Mouse (Mus musculus) erythroblast, adult 5-6 weeks (primary cell): Measurements from ENCODE around the gene Pbld2. TPM values are rescaled to one million over a fixed set of nuclear protein-coding genes. Genes with fewer than 3 reads are reported as not detected.

ENCODE experiments used
- ATAC-seq: replicated peaks from 2 replicates; pipeline ENCODE4 v1.8.0; 2016; ENCODE audit warnings: moderate number of reproducible peaks, mild to moderate bottlenecking, moderate TSS enrichment, inconsistent platforms; ENCODE audit not compliant: poor library complexity, low FRiP score, severe bottlenecking
- total RNA-seq, 2 experiments: library from RNA; stranded (forward) in 1 of 2; stranded (reverse) in 1 of 2; fragments of 150-400 nt in 1 of 2; fragments of 200-764, 138-1000 nt in 1 of 2; gene quantifications; 2 replicates each; pipeline versions ENCODE4 v1.2.3 to v1.2.4; 2015 to 2017; ENCODE audit warnings: low replicate concordance in 2 of 2

Pbld2 gene
- total RNA-seq (2015; ENCODE audit: low replicate concordance) (not detected in 2 replicates), total RNA-seq (2017; ENCODE audit: low replicate concordance) (not detected in 2 replicates)

DNA sequence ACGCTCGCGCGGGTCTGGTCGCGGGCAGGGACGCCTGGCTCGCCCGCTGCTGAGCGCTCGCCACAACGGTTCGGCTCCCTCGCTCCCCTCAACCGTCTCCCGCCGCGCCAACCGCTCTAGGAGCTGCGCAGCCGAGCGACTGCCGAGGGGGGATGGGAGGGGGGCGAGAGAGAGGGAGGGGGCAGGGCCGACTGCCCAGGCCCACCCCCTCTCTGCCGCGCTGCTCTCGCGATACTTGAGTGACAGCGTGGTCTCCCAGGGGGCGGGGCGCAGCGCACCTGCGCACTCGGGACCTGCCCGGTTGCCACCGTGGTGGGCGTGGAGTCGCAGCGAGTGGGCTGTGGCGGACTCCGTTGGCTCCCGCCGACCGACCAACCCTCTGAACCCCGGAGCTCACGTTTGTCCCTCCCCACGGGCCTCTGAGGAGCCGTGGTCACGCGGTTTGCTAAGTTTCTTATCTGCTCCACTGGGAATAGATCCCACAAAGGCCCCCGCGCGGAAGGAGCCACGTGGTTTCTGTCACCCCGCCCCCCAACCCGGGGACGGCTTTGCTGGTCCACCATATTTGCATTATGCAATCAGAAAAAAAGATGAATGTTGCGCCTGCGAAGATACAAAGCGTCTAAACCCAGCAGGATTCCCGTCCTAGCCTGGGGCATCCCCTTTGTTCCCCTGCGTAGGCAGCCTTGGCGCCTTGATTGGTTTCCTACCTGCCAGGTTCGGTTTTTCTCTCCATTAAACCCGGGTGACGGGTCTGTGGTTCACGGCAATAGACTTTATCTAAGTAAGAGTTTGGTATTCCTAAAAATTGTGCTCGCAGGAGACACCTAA lies at the start of gene Pbld2, which contains the start of gene Hnrnph3:
Gene Pbld2, plus strand, starts transcription at position 567 of the 831 bp plus-strand sequence.
Gene Hnrnph3, minus strand, starts transcription at position 469 of the 831 bp plus-strand sequence.
- ATAC-seq = peak; percentile 93

DNA sequence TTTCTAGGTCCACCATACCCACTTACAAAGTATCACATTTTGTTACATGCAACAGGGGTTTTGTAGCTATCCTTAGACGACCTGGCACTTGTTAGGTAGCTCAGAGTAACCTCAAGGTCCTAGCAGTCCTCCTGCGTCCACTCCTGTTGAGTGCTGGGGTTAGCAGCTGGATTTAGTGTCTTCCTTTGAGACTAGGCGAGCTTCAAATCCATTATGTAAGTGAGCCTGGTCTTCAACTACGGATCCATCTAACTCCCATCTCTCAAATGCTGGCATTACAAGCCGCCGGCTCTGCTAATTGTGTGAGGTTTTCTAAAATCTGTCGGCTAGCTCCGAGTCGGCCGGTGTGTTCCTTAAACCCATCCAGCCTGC lies 44.5 kb upstream of the Pbld2 start:
- ATAC-seq = no peak

DNA sequence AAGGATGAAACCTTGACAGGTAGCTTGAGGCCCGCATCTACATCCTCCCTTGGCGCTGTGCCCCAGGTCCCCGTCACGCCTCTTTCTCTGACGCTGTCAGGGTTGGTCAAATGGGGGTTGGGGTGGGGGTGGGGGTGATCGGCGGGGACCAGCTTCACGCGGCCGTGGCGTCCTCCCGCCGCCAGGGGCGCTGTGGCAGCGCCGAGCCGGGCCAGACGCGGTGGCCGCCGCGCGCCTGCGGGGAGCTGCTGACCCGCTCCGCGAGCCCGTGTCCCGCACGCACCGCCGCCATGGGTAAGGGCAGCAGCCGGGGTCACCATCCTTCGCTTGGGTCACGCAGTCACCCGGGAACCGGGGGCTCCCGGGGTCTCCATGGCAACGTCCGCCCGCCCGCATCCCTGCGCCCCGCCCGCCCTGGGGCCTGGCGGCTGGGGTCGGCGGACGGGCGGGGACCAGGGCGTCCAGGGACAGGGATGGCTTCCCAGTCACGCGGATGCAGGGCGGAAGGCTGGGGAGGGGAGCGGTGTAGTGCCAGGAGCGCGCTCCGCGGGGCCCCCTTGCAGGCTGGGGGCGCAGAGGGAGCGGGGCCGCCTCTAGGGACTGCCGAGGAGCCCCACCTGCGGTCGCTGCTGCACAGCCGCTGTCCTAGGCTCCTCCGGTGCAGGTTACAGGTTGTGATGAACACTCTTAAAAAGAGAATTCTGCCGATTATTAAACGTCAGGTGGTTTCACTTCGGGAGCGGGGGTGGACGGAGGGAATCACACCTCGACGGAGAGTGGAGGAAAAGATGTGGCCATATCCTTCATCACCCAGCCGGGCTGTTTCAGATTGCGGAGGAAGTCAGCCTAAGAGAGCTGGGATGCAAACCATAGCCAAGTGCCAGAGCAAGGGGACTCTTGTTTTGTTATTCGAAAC lies 43.8 kb upstream of the Pbld2 start, which contains the start of gene Rufy2:
Gene Rufy2, plus strand, starts transcription at position 185 of the 916 bp plus-strand sequence.
- peak; percentile 66 for ATAC-seq

DNA sequence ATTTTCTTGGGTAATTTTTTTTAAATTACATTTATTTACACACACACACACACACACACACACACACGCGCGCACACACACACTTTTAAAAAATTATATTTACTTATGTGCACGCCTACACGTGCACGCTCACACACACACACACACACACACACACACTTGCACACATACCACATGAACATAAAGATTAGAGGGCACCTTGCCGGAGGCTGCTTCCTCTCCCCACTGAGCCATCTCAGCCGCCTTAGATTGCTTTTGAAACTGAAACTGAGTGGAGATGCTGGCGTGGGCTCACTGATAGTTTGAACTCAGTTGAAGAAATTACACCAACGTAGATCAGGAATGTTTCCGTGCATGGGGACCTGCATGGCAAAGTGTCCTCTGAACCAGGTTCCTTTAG lies 40.0 kb upstream of the Pbld2 start:
- ATAC-seq = no peak

DNA sequence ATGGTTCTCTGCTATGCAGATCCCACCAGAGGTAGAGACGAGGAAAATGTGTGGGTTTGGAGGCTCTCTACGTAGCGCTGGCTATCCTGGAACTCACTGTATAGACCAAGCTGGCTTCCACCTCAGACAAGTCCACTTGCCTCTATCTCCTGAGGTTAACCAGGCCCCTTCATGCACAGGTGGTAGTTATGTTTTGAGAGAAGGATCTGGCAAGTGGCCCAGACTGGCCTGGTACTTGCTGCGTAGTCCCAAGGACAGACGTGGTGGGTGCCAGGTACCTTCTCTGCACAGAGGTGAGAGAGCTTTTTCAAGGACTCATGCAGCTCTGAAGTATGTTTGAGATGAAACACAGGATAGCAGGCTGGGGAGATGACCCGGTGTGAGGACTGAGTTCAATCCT lies 39.6 kb upstream of the Pbld2 start:
- no peak for ATAC-seq

DNA sequence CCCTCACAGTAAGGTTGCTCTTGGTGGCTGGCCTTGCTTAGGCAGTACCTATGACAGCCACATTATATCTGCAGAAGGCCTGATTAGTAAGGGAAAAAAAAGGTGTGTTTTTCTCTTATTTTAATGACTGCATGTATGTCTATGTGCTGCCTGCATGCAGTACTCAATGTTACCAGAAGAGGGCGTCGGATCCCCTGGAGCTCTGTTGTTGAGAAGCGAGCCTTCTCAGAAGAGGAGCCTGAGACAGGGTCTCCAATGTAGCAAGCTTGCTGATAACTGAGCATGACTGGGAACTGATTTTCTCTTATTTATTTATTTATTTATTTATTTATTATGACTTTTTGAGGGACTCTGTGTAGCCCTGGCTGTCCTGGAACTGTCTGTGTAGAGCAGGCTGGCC lies 36.8 kb upstream of the Pbld2 start:
- no peak for ATAC-seq

DNA sequence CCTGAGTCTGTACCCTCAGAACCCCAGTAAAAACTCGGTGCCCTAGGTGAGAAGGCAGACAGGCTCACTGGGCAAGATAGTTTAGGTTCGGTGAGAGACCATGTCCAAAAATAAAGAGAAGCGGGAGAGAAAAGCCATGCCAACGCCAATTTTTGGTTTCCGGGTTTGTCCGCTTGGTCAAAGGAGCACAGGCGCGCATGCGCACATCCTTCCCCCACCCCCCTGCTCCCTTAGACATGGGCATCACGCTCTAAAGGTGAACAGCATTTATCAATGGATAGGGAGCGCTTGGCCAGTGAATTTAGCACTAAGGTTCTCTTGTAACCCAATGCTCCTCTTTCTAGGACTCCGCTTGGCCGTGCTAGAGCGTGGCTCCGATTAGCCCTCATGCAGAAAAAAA lies 33.5 kb upstream of the Pbld2 start:
- no peak for ATAC-seq

DNA sequence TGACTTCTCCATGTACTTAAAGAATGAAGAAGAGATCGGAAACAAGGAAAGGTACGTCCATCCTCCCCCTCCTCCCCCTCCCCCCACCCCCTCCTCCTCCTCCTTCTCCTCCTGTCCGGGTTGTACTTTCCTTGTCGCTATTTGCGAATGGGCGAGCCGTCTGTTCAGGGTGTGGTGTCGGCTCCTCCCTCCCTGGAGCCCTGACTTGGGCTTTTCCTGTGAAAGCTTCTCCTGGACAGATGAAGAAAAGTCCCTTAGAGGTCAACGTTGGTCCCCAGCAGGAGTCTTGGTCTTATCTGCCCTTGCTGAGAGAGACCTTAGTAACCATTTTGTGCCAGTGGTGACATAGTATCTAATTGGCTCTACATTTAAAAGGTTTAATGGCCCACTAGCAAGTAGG lies 30.1 kb upstream of the Pbld2 start:
- ATAC-seq = no peak

DNA sequence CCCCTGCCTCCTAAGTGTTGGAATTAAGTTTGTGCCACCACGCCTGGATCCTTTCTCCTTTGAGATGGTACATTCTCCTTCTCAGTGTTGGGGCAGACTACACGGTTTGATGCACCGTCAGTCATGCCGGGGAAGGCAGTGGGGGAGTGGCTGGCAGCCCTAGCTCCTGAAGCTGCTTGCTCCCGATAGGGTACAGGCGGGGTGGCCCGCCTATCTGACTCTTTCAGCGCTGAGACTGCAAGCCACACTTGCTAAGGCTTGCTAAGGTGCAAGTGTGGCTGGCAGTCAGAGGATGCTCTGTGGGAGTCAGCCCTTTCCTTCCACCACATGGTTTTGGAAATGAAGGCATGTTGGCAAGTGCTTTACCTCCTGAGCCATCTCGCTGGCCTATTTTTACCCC lies 23.5 kb upstream of the Pbld2 start:
- ATAC-seq = peak; percentile 95

DNA sequence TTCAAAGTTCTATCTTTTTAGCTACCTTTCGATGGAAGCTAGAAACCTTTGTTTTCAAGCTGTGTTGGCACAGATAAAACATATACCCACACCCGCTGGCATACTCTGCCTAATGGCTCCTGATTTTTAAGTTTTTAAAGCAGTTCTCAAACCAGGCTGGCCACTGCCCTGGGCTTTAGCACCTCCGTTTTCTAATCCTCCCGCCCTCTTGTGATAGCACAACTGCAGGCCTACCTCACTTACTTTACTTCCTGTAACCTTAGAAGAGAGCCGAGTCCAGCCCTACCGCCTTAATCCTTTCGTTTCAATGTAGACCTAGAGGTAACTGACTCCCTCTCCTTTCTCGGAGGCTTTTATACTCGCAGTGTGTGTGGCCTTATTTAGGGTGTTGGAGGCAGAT lies 20.9 kb upstream of the Pbld2 start:
- ATAC-seq = no peak

DNA sequence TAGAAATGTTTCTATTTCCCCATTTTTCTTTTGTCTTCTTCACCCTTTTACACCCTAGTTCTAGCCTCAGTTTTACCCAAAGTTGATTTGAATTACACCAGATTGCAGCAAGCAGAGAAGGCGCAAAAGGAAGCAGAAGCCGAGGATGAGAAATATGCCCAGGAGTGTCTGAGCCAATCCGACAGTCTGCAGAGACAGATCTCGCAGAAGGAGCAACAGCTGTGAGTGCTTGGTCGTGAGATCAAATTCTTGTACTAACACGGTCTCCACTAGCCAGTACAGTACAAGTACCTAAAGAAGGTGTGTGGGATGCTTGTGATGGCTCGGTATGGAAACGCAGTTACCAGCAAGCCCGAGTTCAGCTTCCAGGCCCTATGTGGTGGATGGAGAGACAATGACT lies 19.6 kb upstream of the Pbld2 start:
- no peak for ATAC-seq

DNA sequence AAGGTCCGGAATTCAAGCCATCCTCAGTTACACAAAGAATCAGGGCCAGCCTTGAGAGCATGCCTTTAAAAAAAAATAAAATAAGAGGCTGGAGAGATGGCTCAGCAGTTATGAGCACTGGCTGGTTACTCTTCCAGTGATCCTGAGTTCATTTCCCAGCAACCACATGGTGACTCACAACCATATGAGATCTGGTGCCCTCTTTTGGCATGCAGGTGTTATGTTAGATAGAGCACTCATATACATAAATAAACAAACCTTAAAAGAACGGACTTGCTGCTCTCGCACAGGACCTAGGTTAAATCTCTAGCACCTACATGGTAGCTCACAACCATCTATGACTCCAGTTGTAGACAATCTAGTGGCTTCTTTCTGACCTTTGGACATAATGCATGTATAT lies 15.9 kb upstream of the Pbld2 start:
- no peak for ATAC-seq

DNA sequence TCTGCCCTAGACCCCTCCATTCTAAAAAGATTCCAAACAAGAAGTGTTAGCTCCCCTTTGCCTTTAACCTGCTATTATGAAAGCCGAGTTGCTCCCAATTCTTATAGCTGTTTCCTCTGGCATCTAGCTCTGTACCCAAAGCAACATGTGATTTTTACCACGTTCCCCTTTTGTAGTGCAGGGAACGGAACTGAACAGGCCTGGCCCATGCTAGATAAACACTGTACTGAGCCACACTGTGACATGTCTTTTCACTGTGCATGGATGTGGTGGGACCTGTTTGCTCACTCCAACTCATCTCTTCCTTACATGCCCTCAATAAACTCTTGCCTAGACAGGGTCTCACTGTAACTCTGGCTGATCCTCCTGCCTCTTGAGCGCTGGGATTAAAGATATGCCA lies 13.8 kb upstream of the Pbld2 start:
- no peak for ATAC-seq

DNA sequence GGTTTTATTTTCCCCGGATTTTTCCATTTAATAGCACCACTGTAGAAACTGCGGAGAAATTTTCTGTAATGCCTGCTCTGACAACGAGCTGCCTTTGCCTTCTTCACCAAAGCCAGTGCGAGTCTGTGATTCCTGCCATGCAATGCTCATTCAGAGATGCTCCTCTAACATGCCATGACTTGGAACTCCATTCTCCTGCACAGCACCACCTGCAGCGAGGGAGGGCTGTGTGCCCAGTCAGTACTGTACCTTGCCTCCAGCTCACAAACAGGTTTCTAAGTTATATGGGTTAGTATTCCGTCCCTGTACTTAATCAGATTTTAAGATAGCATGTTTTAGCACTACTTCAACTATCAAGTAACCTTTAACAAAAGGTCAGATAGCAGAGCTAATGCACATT lies 12.6 kb upstream of the Pbld2 start:
- ATAC-seq = no peak

DNA sequence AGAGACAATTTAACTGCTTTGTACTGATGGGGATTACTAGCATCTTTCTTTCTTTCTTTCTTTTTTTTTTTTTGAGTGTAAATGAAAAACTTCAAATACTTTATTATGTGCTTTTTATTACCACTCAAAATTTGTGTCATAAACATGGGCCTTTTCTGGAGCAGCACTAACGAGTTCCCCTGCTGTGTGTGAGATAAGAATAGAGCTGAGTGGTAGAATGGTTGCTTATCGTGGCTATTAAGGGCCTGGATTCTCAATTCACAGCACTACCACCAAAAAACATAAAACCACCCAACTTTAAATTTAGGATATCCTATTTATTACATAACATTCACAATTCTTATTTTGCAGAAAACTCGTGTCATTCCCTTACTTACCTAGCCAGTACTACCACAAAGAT lies 10.6 kb upstream of the Pbld2 start:
- no peak for ATAC-seq

DNA sequence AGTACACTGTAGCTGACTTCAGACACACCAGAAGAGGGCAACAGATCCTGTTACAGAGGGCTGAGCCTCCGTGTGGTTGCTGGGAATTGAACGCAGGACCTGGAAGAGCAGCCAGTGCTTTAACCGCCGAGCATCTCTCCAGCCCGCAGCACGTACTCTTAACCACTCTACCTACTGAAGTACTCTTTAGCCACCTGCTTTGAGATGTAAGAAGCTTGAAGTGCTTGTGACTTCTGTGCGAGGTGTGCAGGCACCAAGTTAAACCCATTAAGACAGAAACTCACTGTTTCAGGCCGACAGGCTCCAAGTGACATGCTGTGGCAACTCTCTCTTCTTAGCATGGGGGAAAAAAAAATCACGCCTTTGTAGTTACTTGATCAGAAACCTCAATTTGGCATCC lies 9.9 kb upstream of the Pbld2 start:
- no peak for ATAC-seq

DNA sequence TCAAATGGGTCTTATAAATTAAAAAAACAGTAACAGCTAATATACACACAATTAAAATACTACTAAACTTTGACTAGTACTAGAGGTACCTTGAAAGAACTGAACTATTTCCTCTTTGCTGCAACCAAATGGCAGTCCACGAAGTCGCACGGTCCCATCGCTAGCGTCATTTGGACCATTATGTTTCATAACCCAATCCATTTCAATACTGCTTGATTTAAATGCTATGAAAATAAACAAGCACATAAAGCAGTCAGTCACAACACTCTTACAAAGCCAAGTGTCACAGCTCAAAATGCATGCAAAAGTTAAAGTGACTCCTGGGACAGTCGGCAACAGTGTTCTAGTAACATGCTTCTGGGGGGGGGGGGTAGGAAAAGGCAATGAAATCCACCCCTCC lies 4.8 kb upstream of the Pbld2 start:
- ATAC-seq = no peak

DNA sequence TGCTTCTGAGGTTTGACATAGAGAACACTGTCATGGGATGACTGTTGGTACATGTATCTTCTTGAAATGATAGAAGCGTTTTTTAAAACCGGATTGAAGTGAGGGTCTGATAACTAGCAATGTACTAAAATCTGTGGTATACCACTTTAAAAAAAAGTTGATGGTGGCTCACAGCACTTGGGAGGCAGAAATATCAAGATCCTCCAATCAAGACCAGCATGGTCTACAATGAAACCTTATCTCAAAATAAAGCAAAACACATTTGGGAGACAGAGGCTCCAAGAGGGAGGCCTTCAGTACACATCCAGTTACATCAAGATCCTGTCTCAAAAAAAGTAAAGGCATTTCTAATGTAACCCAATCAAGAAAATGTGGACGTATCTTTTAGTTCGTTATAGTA lies 2.4 kb upstream of the Pbld2 start:
- ATAC-seq = no peak

DNA sequence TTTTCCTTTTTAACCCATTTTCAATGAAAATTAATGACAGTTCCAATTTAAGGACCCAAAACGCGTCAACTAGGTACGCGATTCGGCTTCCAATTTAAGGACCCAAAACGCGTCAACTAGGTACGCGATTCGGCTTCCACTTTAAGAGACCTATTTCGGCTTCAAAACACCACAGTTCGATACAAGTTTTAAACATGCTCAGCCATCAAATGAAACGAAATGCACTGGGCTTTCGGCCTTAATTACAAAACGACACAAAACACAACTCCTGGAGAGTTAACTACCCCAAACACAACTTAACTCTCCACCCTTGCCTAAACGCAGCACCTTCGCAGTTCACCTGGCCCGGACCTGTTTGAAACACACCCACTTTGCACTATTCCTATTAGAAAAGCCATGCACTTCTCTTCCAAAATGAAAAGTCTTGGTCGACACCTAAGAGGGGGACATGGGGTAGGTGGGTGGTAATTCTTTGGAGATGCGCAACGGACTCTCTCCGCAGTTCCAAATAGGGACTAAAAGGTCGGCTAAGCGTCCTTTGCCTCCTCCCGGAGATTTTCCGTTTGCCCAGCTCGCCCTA lies 1.5 kb upstream of the Pbld2 start:
- no peak for ATAC-seq

DNA sequence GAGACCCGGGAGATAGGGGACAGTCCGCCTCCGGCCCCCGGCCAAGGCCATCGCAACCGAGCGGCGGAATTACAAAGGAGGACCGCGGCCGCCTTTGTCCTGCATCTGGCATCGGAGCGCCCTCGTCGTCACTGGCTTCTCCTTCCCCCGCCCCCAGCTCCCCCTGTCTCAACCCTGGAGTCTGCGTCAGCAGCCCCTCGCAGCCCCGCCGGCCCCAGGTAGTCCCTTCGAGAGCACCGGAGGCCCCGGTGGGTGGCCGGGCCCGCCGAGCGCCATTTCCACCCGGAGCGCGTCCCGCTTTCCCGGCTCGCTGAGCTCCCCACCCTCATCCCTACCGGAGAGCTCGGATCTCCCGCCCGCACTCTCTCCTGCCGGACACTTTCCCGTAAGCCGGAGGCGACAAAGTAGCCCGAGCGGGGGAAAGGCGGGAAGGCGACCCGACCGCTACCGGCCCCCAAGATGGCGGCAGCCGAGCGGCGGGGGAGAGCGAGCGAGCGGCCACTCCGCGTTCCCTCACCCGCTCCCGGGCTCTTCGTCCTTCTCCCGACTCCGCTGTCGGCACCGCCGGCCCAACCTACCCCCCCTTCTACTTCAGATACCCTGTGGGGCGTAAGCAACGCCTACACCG lies 880 bp upstream of the Pbld2 start:
- peak; percentile 57 for ATAC-seq
